Mouse (Mus musculus): Measurements from ENCODE around the gene Eif3d.

GRCm38 (mm10) chr15:77955440-77956403, 14.9 kb downstream of the Eif3d start:
- TF ChIP-seq CTCF (IDR thresholded peaks at IDR 0.05; ENCODE audit: insufficient read depth, low read length) (no peak), POLR2A (IDR thresholded peaks at IDR 0.05; ENCODE audit: borderline replicate concordance, extremely low read depth, low read depth, low read length) (no peak)
